Mouse (Mus musculus) right cerebral cortex, adult 2 months (tissue): ENCODE measurements around the gene Ifi27l2a.
"Not testable (repeated sequence)": the region's sequence is repeated elsewhere in the genome, so short reads cannot be mapped to it uniquely, and the experiment has no call there.

Experiments
- DNase-seq, 2 experiments: peaks; one replicate each; pipeline ENCODE4 v3.0.0; 2021 to 2022; ENCODE audit warnings: low spot score in 2 of 2

Ifi27l2a gene

GRCm38 (mm10) chr12:103443524-103443923 is at the start of gene Ifi27l2a:
Gene Ifi27l2a (minus strand): TSS chr12:103443680.
- no peak for DNase-seq

GRCm38 (mm10) chr12:103492767-103493166 is 49.3 kb upstream of the Ifi27l2a start:
- DNase-seq = peak; percentile 77 to 81

- no peak for DNase-seq
Measured at GRCm38 (mm10) chr12:103491091-103491730, 47.7 kb upstream of the Ifi27l2a start.

DNA sequence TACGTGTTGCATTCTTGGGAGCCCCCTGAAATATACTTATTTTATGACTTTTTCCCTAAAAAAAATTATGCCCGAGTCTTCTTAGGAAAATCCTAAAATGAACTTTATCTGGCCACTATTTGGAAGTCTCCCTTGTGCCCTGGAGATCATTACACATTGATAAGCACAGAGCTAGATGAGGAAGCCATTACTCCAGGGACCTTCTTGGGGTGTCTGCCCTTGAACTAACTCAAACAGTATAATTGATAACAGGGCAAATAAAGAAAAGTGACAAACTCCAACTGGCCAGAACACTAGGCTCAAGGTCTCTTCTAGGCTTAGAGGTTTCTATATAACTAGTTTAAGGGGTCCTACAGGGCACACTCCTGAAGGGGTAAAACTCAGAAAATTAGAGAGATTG is 44.3 kb upstream of the Ifi27l2a start:
- DNase-seq = no peak

DNA sequence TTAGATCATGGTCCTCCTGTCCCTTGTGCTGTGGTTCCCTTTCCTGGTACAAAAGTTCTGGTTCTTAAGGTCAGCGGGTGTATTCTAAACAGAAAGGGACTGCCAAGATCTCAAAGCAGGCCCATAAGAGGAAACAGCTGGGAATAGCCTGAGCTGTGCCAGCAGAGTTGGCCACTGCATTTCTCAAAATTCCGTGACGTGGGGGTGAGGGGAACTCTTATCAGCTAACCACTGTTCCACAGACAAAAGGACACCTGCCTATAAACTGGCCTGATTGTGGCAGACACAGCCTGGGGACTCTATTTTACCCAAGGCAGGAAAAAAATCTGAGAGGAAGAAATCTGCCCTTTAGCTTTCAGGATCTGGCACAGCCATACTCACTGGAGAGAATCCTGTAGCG is 43.8 kb upstream of the Ifi27l2a start:
- no peak for DNase-seq

GRCm38 (mm10) chr12:103486726-103487125 is 43.2 kb upstream of the Ifi27l2a start:
- no peak for DNase-seq

DNA sequence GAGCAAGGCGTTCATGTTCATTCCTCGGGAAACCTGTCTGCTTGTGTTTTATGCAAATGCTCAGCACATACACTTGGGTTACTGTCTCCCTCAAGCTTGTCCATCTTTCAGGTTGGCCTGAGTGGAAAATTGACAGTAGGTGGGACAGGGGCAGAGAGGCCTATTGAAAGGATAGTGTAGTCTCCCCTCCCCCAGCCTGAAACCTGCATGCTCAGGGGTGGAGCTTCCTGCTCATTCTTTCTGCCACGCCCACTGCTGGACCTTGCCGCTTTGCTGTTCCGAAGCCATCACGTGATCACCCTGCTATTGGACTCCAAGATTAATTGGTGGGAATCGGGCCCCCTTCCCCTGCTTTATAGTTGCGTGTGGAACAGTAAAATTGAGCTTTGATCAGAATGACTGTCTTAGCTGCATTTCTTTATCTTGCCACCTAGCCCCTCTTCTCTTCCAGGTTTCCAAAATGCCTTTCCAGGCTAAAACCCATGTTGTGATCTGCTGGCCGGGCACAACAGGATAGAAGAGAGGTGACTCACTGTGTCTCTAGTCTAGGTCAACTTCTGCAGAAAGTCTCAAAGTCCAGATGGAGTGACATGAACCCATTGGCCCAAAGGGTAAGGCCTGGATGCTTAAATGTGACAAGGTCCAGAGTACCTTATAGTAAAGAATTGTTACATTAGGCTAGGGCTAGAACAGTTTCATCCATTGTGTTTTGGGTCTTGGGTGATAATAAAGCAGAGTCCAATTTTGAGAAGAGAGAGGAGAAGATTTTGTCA is 40.9 kb upstream of the Ifi27l2a start:
- not testable (repeated sequence) for DNase-seq

- DNase-seq = no peak
Measured at GRCm38 (mm10) chr12:103482781-103483180, 39.3 kb upstream of the Ifi27l2a start.

GRCm38 (mm10) chr12:103481671-103482070 is 38.2 kb upstream of the Ifi27l2a start:
- no peak for DNase-seq

DNA sequence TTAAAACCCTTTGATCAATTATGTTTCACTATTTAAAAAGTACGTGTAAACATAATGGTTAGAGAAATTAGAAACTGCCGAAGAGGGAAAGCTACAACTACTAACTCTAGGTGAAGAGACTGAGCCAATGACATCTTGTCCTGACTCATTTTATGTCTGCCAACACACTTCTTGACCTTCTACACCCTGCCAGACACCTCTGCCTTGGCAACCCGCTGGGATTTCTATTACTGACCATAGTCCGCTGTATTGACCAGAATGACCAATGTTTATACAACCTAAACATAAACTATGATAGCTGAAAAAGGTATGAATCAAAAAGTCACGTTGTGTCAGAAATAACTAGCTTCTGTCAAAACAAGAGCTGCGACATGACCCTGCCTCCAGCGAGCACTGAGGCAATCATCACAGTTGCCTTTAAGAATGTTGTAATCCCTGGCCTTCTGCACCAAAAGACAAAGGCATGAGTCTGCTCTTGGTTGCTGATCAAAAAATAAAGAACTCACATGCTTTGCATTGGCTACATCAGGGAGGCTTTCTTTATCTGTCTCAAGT is 34.1 kb upstream of the Ifi27l2a start:
- no peak for DNase-seq

GRCm38 (mm10) chr12:103476779-103477389 is 33.4 kb upstream of the Ifi27l2a start:
- DNase-seq = no peak

DNA sequence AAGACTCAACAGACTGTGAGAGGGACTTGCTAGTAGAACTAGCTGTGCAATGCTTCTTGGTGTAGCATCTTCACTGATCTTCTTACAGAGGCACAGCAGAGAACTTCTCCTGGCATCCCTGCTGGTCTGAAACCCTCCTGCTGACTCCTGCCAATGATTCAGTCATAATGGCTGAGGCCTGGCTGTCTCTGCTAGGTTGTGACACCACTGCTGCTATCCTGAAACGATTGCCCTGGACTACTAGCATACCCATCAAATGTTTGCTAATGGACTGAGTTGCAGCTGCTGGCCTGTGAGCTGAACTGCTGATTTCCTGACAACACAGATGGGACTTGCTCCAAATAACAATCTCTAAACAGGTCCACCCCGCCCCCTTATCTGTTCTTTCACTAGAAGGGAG is 31.0 kb upstream of the Ifi27l2a start:
- no peak for DNase-seq

- DNase-seq = no peak
Measured at GRCm38 (mm10) chr12:103457140-103457539, 13.7 kb upstream of the Ifi27l2a start, which contains the start of gene Ifi27l2b. Gene Ifi27l2b (minus strand): TSS chr12:103457223.

DNA sequence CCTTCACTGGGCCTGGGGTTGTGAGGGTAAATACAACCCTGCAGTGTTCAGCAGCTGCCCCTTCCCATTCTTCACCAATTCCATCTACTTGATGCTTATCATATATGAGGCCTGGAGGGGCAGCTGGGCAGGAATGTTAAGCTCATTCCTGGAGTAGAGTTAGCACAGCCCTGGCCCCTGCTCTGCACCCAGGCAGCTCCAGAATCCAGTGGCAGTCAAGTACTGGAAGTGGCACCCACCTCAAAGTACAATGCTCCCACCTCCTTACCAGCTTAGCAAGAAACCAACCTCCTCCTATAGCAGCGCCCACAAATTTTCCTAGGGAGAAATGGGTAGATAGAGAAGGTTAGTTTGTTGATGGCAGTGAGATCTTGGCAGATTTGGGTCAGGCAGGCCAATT is 13.2 kb upstream of the Ifi27l2a start:
- not testable (repeated sequence) for DNase-seq

GRCm38 (mm10) chr12:103453361-103453760 is 9.9 kb upstream of the Ifi27l2a start:
- DNase-seq = no peak

GRCm38 (mm10) chr12:103445060-103445459 is 1.6 kb upstream of the Ifi27l2a start:
- DNase-seq = no peak

DNA sequence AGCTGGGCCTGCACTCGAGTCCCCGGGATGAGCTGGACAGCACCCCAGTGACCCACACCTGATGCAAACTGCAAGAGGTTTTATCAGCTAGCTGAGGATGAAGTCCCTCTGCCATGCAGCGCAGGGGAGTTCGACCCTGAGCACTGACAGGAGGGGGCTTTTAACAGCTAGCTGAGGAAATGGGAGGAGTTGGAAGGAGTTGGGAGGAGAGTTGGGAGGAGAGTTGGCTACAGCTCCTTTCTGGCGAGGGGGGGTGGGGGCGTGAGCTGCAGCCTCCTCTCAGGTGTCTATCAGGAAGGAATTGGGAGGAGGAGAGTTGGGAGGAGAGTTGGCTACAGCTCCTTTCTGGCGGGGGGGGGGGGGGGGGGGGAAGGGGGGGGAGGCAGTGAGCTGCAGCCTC is 781 bp upstream of the Ifi27l2a start:
- not testable (repeated sequence) for DNase-seq

GRCm38 (mm10) chr12:103437601-103438000 is 5.9 kb downstream of the Ifi27l2a start:
- DNase-seq = no peak

GRCm38 (mm10) chr12:103434861-103435260 is 8.6 kb downstream of the Ifi27l2a start:
- no peak for DNase-seq

DNA sequence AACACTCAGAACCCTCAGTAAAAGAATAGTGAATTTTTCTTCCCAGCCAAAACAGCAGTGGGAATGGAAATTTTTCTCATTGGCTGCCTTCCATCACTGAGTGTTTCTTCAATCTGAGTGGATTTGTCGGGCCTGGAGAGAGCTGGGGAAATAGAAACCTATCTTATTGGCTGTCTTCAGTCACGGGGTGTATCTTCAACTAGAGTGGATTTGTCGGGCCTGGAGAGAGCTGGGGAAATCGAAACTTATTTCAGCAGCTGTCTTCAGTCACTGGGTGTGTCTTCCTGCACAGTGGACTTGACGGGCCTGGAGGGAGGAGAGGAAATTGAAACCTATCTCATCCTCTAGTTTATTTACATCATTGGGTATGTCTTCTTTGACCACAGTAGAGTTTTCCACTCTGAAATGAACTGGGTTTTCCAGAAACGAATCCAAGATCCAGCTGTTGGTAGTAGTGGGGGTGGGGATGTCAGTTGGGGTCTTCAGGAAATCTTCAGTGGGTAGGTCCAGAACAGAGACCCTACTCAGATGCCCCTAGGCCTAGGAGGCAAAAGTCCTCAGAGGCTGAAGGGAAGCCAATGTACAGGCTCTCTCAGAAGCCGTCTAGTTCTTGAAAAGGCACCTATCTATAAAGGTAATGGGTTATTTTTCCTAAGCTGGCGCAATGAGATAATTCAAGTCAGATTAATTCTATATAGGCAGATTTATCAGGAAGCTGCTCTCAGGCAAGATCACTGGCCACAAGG is 9.3 kb downstream of the Ifi27l2a start, which contains the start of gene Ifi27:
Ifi27 (plus strand) TSS at position 226 of the 746 bp plus-strand sequence.
- DNase-seq = peak; percentile 45 to 59

- no peak for DNase-seq
Measured at GRCm38 (mm10) chr12:103433430-103433829, 10.1 kb downstream of the Ifi27l2a start.

DNA sequence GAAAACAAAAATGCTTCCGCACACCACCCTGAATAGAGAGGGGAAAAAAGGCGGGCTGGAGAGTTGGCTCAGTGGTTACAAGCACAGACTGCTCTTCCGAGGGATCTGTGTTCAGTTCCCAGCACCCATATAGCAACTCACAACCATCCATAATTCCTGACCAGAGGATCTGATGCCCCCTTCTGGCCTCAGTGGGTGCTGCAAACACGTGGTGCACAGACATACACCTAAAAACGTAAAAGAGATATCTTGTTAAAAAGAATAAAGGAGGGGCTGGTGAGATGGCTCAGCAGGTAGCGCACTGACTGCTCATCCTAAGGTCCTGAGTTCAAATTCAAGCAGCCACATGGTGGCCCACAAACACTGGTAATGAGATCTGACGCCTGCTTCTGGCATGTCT is 16.8 kb downstream of the Ifi27l2a start:
- no peak for DNase-seq
